Comparison of ENCODE assay signal across 7 mouse cellular contexts in the genomic region with DNA sequence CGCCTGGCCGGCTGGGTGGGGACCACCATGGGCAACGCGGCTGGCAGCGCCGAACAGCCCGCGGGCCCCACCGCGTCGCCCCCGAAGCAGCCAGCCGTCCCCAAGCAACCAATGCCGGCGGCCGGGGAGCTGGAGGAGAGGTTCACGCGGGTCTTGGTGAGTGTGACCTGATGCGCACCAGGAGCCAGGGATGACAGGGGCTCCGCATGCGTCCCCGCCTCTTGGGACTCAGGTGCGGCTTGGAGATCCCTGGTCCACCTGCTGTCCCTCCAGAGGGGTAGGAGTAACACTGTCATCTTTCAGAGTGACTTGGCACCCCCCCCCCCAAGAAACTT. TPM values are rescaled to one million over a fixed set of nuclear protein-coding genes. Genes with fewer than 3 reads are reported as not detected.
DNase-seq lines count a peak whose midpoint lies in the region; ATAC-seq lines count a peak whose summit lies in the region.

No protein-coding gene starts in this region.

- H3K4me1 ChIP-seq in lung, embryonic 16.5 days (replicated peaks; ENCODE audit: control insufficient read depth, insufficient read depth, low read length): peaks cover 7% of the 10 kb centered on the region
- peaks cover 6% of the 10 kb centered on the region; the same call in 1 of the 2 replicates for H3K4me1 ChIP-seq in forebrain, embryonic 11.5 days (replicated peaks; ENCODE audit: control insufficient read depth, insufficient read depth, low read length)
- H3K4me1 ChIP-seq in limb, embryonic 11.5 days (ENCODE audit: control insufficient read depth, insufficient read depth, low read length): peaks cover 11% of the 10 kb centered on the region; the same call in 1 of the 2 replicates
- H3K4me1 ChIP-seq in stomach, embryonic 14.5 days (ENCODE audit: control insufficient read depth, insufficient read depth, low read length): 0 out of 2 replicates have a peak, but pooled peaks cover 5% of the 10 kb centered on the region

- H3K27ac ChIP-seq in lung, embryonic 16.5 days (ENCODE audit: low read length): no peak overlapping the region
- H3K27ac ChIP-seq in forebrain, embryonic 11.5 days (ENCODE audit: low read depth, low read length): no peak overlapping the region
- no peak overlapping the region for H3K27ac ChIP-seq in limb, embryonic 11.5 days (replicated peaks; ENCODE audit: low read depth, low read length)
- H3K27ac ChIP-seq in stomach, embryonic 14.5 days (ENCODE audit: low read length): no peak overlapping the region

- H3K27me3 ChIP-seq in lung, embryonic 16.5 days (ENCODE audit: control insufficient read depth, insufficient read depth, low read depth, low read length): peaks cover 25% of the 10 kb centered on the region
- peaks cover 39% of the 10 kb centered on the region for H3K27me3 ChIP-seq in forebrain, embryonic 11.5 days (ENCODE audit: control insufficient read depth, insufficient read depth, low read length)
- H3K27me3 ChIP-seq in limb, embryonic 11.5 days (ENCODE audit: control insufficient read depth, insufficient read depth, low read length): peaks cover 42% of the 10 kb centered on the region
- H3K27me3 ChIP-seq in stomach, embryonic 14.5 days (ENCODE audit: control insufficient read depth, insufficient read depth, low read length): peaks cover 31% of the 10 kb centered on the region; the same call in 1 of the 2 replicates

- H3K9me3 ChIP-seq in lung, embryonic 16.5 days (ENCODE audit: control insufficient read depth, low read length): no peaks in the 10 kb centered on the region
- no peaks in the 10 kb centered on the region for H3K9me3 ChIP-seq in forebrain, embryonic 11.5 days (ENCODE audit: control insufficient read depth, low read length)
- no peaks in the 10 kb centered on the region for H3K9me3 ChIP-seq in limb, embryonic 11.5 days (ENCODE audit: control insufficient read depth, low read length)
- no peaks in the 10 kb centered on the region for H3K9me3 ChIP-seq in stomach, embryonic 14.5 days (ENCODE audit: control insufficient read depth, low read depth, low read length)

- H3K9ac ChIP-seq in lung, embryonic 16.5 days (ENCODE audit: low read length): peak overlapping the region; percentile 63
- H3K9ac ChIP-seq in forebrain, embryonic 11.5 days (ENCODE audit: low read length): peak overlapping the region; percentile 48
- no peak overlapping the region for H3K9ac ChIP-seq in limb, embryonic 11.5 days (ENCODE audit: low read length)
- peak overlapping the region; percentile 50 for H3K9ac ChIP-seq in stomach, embryonic 14.5 days (replicated peaks; ENCODE audit: low read depth, low read length)

- no peaks in the 10 kb centered on the region for H3K36me3 ChIP-seq in lung, embryonic 16.5 days (ENCODE audit: control insufficient read depth, insufficient read depth, low read length)
- H3K36me3 ChIP-seq in forebrain, embryonic 11.5 days (ENCODE audit: control insufficient read depth, insufficient read depth, low read length): no peaks in the 10 kb centered on the region
- H3K36me3 ChIP-seq in limb, embryonic 11.5 days (ENCODE audit: control insufficient read depth, insufficient read depth, low read length): no peaks in the 10 kb centered on the region
- no peaks in the 10 kb centered on the region for H3K36me3 ChIP-seq in stomach, embryonic 14.5 days (ENCODE audit: control insufficient read depth, insufficient read depth, low read length)

- under 1% methylated on average over 18 of the region's 23 CpGs for WGBS in lung, embryonic 16.5 days
- under 1% methylated on average over 23 of the region's 23 CpGs for WGBS in forebrain, embryonic 11.5 days
- 2% methylated on average over 23 of the region's 23 CpGs for WGBS in limb, embryonic 11.5 days
- 3% methylated on average over 13 of the region's 23 CpGs for WGBS in stomach, embryonic 14.5 days

- no peak for DNase-seq in lung, postnatal 25 days (ENCODE audit: low spot score)
- no peak for DNase-seq in forebrain, embryonic 11.5 days (ENCODE audit: low spot score)
- DNase-seq in limb, embryonic 11.5 days (ENCODE audit: low spot score): peak; percentile 36
- DNase-seq in urinary bladder, postnatal 14 days (ENCODE audit: low spot score): no peak
- no peak for DNase-seq in embryo, embryonic 9.5 days (ENCODE audit: extremely low spot score)

- no peak for ATAC-seq in lung, embryonic 16.5 days (ENCODE audit: low read depth)
- 0 out of 2 replicates have a peak, but pooled peaks have one; percentile 15 for ATAC-seq in forebrain, embryonic 11.5 days (replicated peaks; ENCODE audit: low FRiP score)
- ATAC-seq in limb, embryonic 11.5 days (ENCODE audit: insufficient number of reproducible peaks, low FRiP score, low TSS enrichment, low read depth): no peak
- ATAC-seq in stomach, embryonic 14.5 days (ENCODE audit: insufficient number of reproducible peaks, insufficient read depth, low FRiP score, low read depth): no peak

- peak overlapping the region; percentile 98 for H3K4me2 ChIP-seq in lung, embryonic 16.5 days (ENCODE audit: low read depth, low read length)
- H3K4me2 ChIP-seq in forebrain, embryonic 11.5 days (ENCODE audit: low read depth, low read length, severe bottlenecking): peak overlapping the region; percentile 94
- H3K4me2 ChIP-seq in limb, embryonic 11.5 days (ENCODE audit: low read depth, severe bottlenecking): peak overlapping the region; percentile 96
- peak overlapping the region; percentile 96 for H3K4me2 ChIP-seq in stomach, embryonic 14.5 days (replicated peaks; ENCODE audit: low read depth, low read length)

- peak overlapping the region; percentile 61 for H3K4me3 ChIP-seq in lung, embryonic 16.5 days (ENCODE audit: low read length)
- peak overlapping the region; percentile 58 for H3K4me3 ChIP-seq in forebrain, embryonic 11.5 days (ENCODE audit: low read depth, low read length)
- peak overlapping the region; percentile 52 for H3K4me3 ChIP-seq in limb, embryonic 11.5 days (ENCODE audit: low read depth, low read length)
- H3K4me3 ChIP-seq in stomach, embryonic 14.5 days (ENCODE audit: low read depth, low read length): peak overlapping the region; percentile 52

RNA-seq across cellular contexts. Expression of a gene that starts 0.3 kb away (rescaled TPM):
- 2.9 and 3.0 TPM in 2 replicates for polyA plus RNA-seq in lung, embryonic 16.5 days (2015; fragmentation: Nextera tagmentation; extraction: Ambion mirVana)
- polyA plus RNA-seq in forebrain, embryonic 11.5 days (2014; fragmentation: Nextera tagmentation; extraction: Ambion mirVana): 0.76 and 1.8 TPM in 2 replicates
- 0.20 and 0.69 TPM in 2 replicates for polyA plus RNA-seq in limb, embryonic 11.5 days (2014; fragmentation: Nextera tagmentation; extraction: Ambion mirVana)
- 1.7 and 2.3 TPM in 2 replicates for polyA plus RNA-seq in stomach, embryonic 14.5 days (2014; fragmentation: Nextera tagmentation; extraction: Ambion mirVana)

RNA-seq across cellular contexts. Expression of a gene that starts 37.1 kb away (rescaled TPM):
- polyA plus RNA-seq in lung, embryonic 16.5 days (2015; fragmentation: Nextera tagmentation; extraction: Ambion mirVana): 0.44 TPM in 2 replicates
- polyA plus RNA-seq in forebrain, embryonic 11.5 days (2014; fragmentation: Nextera tagmentation; extraction: Ambion mirVana): 0.23 and 0.32 TPM in 2 replicates
- 0.23 and 0.48 TPM in 2 replicates for polyA plus RNA-seq in limb, embryonic 11.5 days (2014; fragmentation: Nextera tagmentation; extraction: Ambion mirVana)
- polyA plus RNA-seq in stomach, embryonic 14.5 days (2014; fragmentation: Nextera tagmentation; extraction: Ambion mirVana): 1.5 and 1.8 TPM in 2 replicates

RNA-seq across cellular contexts. Expression of a gene that starts 39.0 kb away (rescaled TPM):
- 8.7 and 10.1 TPM in 2 replicates for polyA plus RNA-seq in lung, embryonic 16.5 days (2015; fragmentation: Nextera tagmentation; extraction: Ambion mirVana)
- 8.7 and 9.2 TPM in 2 replicates for polyA plus RNA-seq in forebrain, embryonic 11.5 days (2014; fragmentation: Nextera tagmentation; extraction: Ambion mirVana)
- polyA plus RNA-seq in limb, embryonic 11.5 days (2014; fragmentation: Nextera tagmentation; extraction: Ambion mirVana): 8.3 and 9.5 TPM in 2 replicates
- 7.3 and 9.1 TPM in 2 replicates for polyA plus RNA-seq in stomach, embryonic 14.5 days (2014; fragmentation: Nextera tagmentation; extraction: Ambion mirVana)

RNA-seq across cellular contexts. Expression of a gene that starts 47.0 kb away (rescaled TPM):
- not detected in 2 replicates for polyA plus RNA-seq in lung, embryonic 16.5 days (2015; fragmentation: Nextera tagmentation; extraction: Ambion mirVana)
- not detected in 2 replicates for polyA plus RNA-seq in forebrain, embryonic 11.5 days (2014; fragmentation: Nextera tagmentation; extraction: Ambion mirVana)
- not detected in 2 replicates for polyA plus RNA-seq in limb, embryonic 11.5 days (2014; fragmentation: Nextera tagmentation; extraction: Ambion mirVana)
- polyA plus RNA-seq in stomach, embryonic 14.5 days (2014; fragmentation: Nextera tagmentation; extraction: Ambion mirVana): not detected in 2 replicates

RNA-seq across cellular contexts. Expression of a gene that starts 55.2 kb away (rescaled TPM):
- 4.6 and 5.2 TPM in 2 replicates for polyA plus RNA-seq in lung, embryonic 16.5 days (2015; fragmentation: Nextera tagmentation; extraction: Ambion mirVana)
- 3.9 and 4.6 TPM in 2 replicates for polyA plus RNA-seq in forebrain, embryonic 11.5 days (2014; fragmentation: Nextera tagmentation; extraction: Ambion mirVana)
- polyA plus RNA-seq in limb, embryonic 11.5 days (2014; fragmentation: Nextera tagmentation; extraction: Ambion mirVana): 5.2 and 5.6 TPM in 2 replicates
- 7.6 and 7.7 TPM in 2 replicates for polyA plus RNA-seq in stomach, embryonic 14.5 days (2014; fragmentation: Nextera tagmentation; extraction: Ambion mirVana)
